Mouse (Mus musculus) midbrain, embryonic 13.5 days (tissue): ENCODE measurements at regions not wholly inside any gene's neighbourhood (a gene's known extent, or its start where the extent isn't known, plus 50 kb on each side); places are given as distances from the start of the nearest gene placed in this dataset.

Source experiments
- ATAC-seq: fragments of 200-750 bp; cut with Nextera tagmentation; 2 replicates; pipeline ENCODE4 v1.8.0; 2017; ENCODE audit warnings: mild to moderate bottlenecking, moderate TSS enrichment, moderate library complexity
- H3K27ac ChIP-seq: fragments of 300-500 bp; sonication (generic); 2 replicates; pipeline ENCODE4 v1.5.1; 2015; ENCODE audit warnings: inconsistent platforms, mild to moderate bottlenecking, moderate library complexity
- H3K27me3 ChIP-seq: fragments of 300-500 bp; sonication (generic); 2 replicates; pipeline ENCODE4 v1.6.1; 2015; ENCODE audit warnings: mild to moderate bottlenecking, inconsistent platforms
- H3K36me3 ChIP-seq: fragments of 300-500 bp; sonication (generic); 2 replicates; pipeline ENCODE4 v1.6.1; 2015; ENCODE audit warnings: mild to moderate bottlenecking, inconsistent platforms
- H3K4me1 ChIP-seq: fragments of 300-500 bp; sonication (generic); replicated peaks from 2 replicates; pipeline ENCODE4 v1.6.1; 2015; ENCODE audit warnings: inconsistent platforms
- H3K4me2 ChIP-seq: fragments of 300-500 bp; sonication (generic); replicated peaks from 2 replicates; pipeline ENCODE4 v1.6.1; 2015; ENCODE audit warnings: moderate library complexity, mild to moderate bottlenecking, inconsistent platforms
- H3K4me3 ChIP-seq: fragments of 300-500 bp; sonication (generic); replicated peaks from 2 replicates; pipeline ENCODE4 v1.5.1; 2015; ENCODE audit warnings: mild to moderate bottlenecking, inconsistent platforms
- H3K9ac ChIP-seq: fragments of 300-500 bp; sonication (generic); replicated peaks from 2 replicates; pipeline ENCODE4 v1.6.1; 2015; ENCODE audit warnings: mild to moderate bottlenecking, inconsistent platforms
- H3K9me3 ChIP-seq: fragments of 300-500 bp; sonication (generic); 2 replicates; pipeline ENCODE4 v1.6.1; 2016; ENCODE audit warnings: mild to moderate bottlenecking, inconsistent platforms
- WGBS: fragments of 180-500 bp; shearing (Covaris S2); methylation state at CpG from one replicate; pipeline ENCODE4 v1.1.7; 2015; 5-methylcytosine and 5-hydroxymethylcytosine counted together

GRCm38 (mm10) chr8:100206557-100207349, 790.5 kb upstream of the Cdh8 start:
- Histone ChIP-seq H3K9me3 (no peaks in the 10 kb centered on the region), H3K27ac (no peak overlapping the region)

GRCm38 (mm10) chr8:100193228-100193627, 777.0 kb upstream of the Cdh8 start:
- no peak overlapping the region for H3K4me2 ChIP-seq
- no peak for ATAC-seq
- 97% methylated on average over 2 of the region's 2 CpGs for WGBS
- H3K4me1 ChIP-seq, result no peaks in the 10 kb centered on the region
- H3K4me3 ChIP-seq, result no peak overlapping the region
- H3K9me3 ChIP-seq, result no peaks in the 10 kb centered on the region
- H3K27me3 ChIP-seq, result no peaks in the 10 kb centered on the region
- H3K27ac ChIP-seq, result no peak overlapping the region
- no peaks in the 10 kb centered on the region for H3K36me3 ChIP-seq
- H3K9ac ChIP-seq, result no peak overlapping the region

More at GRCm38 (mm10) chr8:100206557-100207349, 790.5 kb upstream of the Cdh8 start:
- 50% methylated on average over 2 of the region's 2 CpGs for WGBS
- Histone ChIP-seq H3K4me2 (no peak overlapping the region), H3K36me3 (no peaks in the 10 kb centered on the region), H3K4me1 (peaks cover 4% of the 10 kb centered on the region; the same call in 1 of the 2 replicates), H3K27me3 (no peaks in the 10 kb centered on the region), H3K4me3 (no peak overlapping the region), H3K9ac (no peak overlapping the region)
- no peak for ATAC-seq

- no peaks in the 10 kb centered on the region for H3K36me3 ChIP-seq
- WGBS, result 92% methylated on average over 2 of the region's 2 CpGs
- no peak overlapping the region for H3K9ac ChIP-seq
- ATAC-seq, result no peak
- H3K9me3 ChIP-seq, result no peaks in the 10 kb centered on the region
- H3K27ac ChIP-seq, result no peak overlapping the region
- no peak overlapping the region for H3K4me3 ChIP-seq
- no peaks in the 10 kb centered on the region for H3K27me3 ChIP-seq
- H3K4me1 ChIP-seq, result 0 out of 2 replicates have a peak, but pooled peaks cover 2% of the 10 kb centered on the region
- no peak overlapping the region for H3K4me2 ChIP-seq
Measured at GRCm38 (mm10) chr8:100190698-100191097, 774.4 kb upstream of the Cdh8 start.

- 72% methylated on average over 3 of the region's 3 CpGs for WGBS
- Histone ChIP-seq H3K4me2 (no peak overlapping the region), H3K36me3 (no peaks in the 10 kb centered on the region), H3K27me3 (no peaks in the 10 kb centered on the region), H3K4me1 (0 out of 2 replicates have a peak, but pooled peaks cover 2% of the 10 kb centered on the region), H3K4me3 (no peak overlapping the region), H3K9ac (no peak overlapping the region), H3K27ac (no peak overlapping the region), H3K9me3 (no peaks in the 10 kb centered on the region)
- ATAC-seq, result no peak
Measured at GRCm38 (mm10) chr8:100187976-100188375, 771.7 kb upstream of the Cdh8 start.

GRCm38 (mm10) chr8:100176502-100176901, 760.2 kb upstream of the Cdh8 start:
- H3K27me3 ChIP-seq, result no peaks in the 10 kb centered on the region
- no peak overlapping the region for H3K27ac ChIP-seq
- no peaks in the 10 kb centered on the region for H3K36me3 ChIP-seq
- H3K4me2 ChIP-seq, result no peak overlapping the region
- no peak overlapping the region for H3K9ac ChIP-seq
- H3K4me3 ChIP-seq, result no peak overlapping the region
- H3K9me3 ChIP-seq, result no peaks in the 10 kb centered on the region
- ATAC-seq, result no peak
- H3K4me1 ChIP-seq, result no peaks in the 10 kb centered on the region
- 74% methylated on average over 1 of the region's 1 CpGs for WGBS

GRCm38 (mm10) chr8:100145411-100145810, 729.1 kb upstream of the Cdh8 start:
- ATAC-seq, result no peak
- Histone ChIP-seq H3K9me3 (no peaks in the 10 kb centered on the region), H3K4me1 (no peaks in the 10 kb centered on the region), H3K9ac (no peak overlapping the region), H3K36me3 (no peaks in the 10 kb centered on the region), H3K4me2 (no peak overlapping the region), H3K27me3 (no peaks in the 10 kb centered on the region), H3K27ac (no peak overlapping the region), H3K4me3 (no peak overlapping the region)
- WGBS, result 95% methylated on average over 1 of the region's 1 CpGs

GRCm38 (mm10) chr8:100144124-100144680, 727.9 kb upstream of the Cdh8 start:
- no peak overlapping the region for H3K4me3 ChIP-seq
- no peak for ATAC-seq
- no peak overlapping the region for H3K9ac ChIP-seq
- WGBS, result 81% methylated on average over 5 of the region's 5 CpGs
- H3K4me2 ChIP-seq, result no peak overlapping the region
- no peak overlapping the region for H3K27ac ChIP-seq
- no peaks in the 10 kb centered on the region for H3K9me3 ChIP-seq
- H3K36me3 ChIP-seq, result no peaks in the 10 kb centered on the region
- no peaks in the 10 kb centered on the region for H3K4me1 ChIP-seq
- no peaks in the 10 kb centered on the region for H3K27me3 ChIP-seq

GRCm38 (mm10) chr8:100104412-100105365, 688.4 kb upstream of the Cdh8 start:
- H3K27me3 ChIP-seq, result no peaks in the 10 kb centered on the region
- 37% methylated on average over 11 of the region's 11 CpGs for WGBS
- no peaks in the 10 kb centered on the region for H3K9me3 ChIP-seq
- 0 out of 2 replicates have a peak, but pooled peaks cover 8% of the 10 kb centered on the region for H3K4me1 ChIP-seq
- no peak overlapping the region for H3K9ac ChIP-seq
- H3K27ac ChIP-seq, result no peak overlapping the region
- no peaks in the 10 kb centered on the region for H3K36me3 ChIP-seq
- no peak overlapping the region for H3K4me2 ChIP-seq
- ATAC-seq, result peak; percentile 83
- H3K4me3 ChIP-seq, result no peak overlapping the region

GRCm38 (mm10) chr8:100101957-100102356, 685.7 kb upstream of the Cdh8 start:
- no peaks in the 10 kb centered on the region for H3K9me3 ChIP-seq
- no peak overlapping the region for H3K4me2 ChIP-seq
- no peak overlapping the region for H3K9ac ChIP-seq
- no peaks in the 10 kb centered on the region for H3K27me3 ChIP-seq
- WGBS, result 59% methylated on average over 2 of the region's 2 CpGs
- ATAC-seq, result 0 out of 2 replicates have a peak, but pooled peaks have one; percentile 40
- H3K4me1 ChIP-seq, result 0 out of 2 replicates have a peak, but pooled peaks cover 8% of the 10 kb centered on the region
- no peak overlapping the region for H3K27ac ChIP-seq
- H3K36me3 ChIP-seq, result no peaks in the 10 kb centered on the region
- no peak overlapping the region for H3K4me3 ChIP-seq

GRCm38 (mm10) chr8:100072059-100072729, 655.9 kb upstream of the Cdh8 start:
- no peak for ATAC-seq
- H3K27ac ChIP-seq, result no peak overlapping the region
- H3K27me3 ChIP-seq, result no peaks in the 10 kb centered on the region
- H3K4me2 ChIP-seq, result no peak overlapping the region
- no peak overlapping the region for H3K4me3 ChIP-seq
- no peaks in the 10 kb centered on the region for H3K36me3 ChIP-seq
- no peaks in the 10 kb centered on the region for H3K4me1 ChIP-seq
- H3K9ac ChIP-seq, result no peak overlapping the region
- no peaks in the 10 kb centered on the region for H3K9me3 ChIP-seq
- 83% methylated on average over 5 of the region's 5 CpGs for WGBS

GRCm38 (mm10) chr8:100069761-100070160, 653.5 kb upstream of the Cdh8 start:
- H3K4me1 ChIP-seq, result no peaks in the 10 kb centered on the region
- ATAC-seq, result no peak
- no peaks in the 10 kb centered on the region for H3K9me3 ChIP-seq
- H3K4me3 ChIP-seq, result no peak overlapping the region
- H3K4me2 ChIP-seq, result no peak overlapping the region
- no peak overlapping the region for H3K27ac ChIP-seq
- no peak overlapping the region for H3K9ac ChIP-seq
- H3K27me3 ChIP-seq, result no peaks in the 10 kb centered on the region
- 81% methylated on average over 1 of the region's 1 CpGs for WGBS
- no peaks in the 10 kb centered on the region for H3K36me3 ChIP-seq
